Mouse (Mus musculus) megakaryocyte, adult 5-6 weeks (primary cell): ENCODE measurements around the gene Ggact. TPM values are rescaled to one million over a fixed set of nuclear protein-coding genes. Genes with fewer than 3 reads are reported as not detected.
A peak's percentile ranks its signal among the peaks of the same experiment; 100 is the strongest.

Experiments
- ATAC-seq: 2 replicates; pipeline ENCODE4 v1.8.0; 2016; ENCODE audit warnings: mild to moderate bottlenecking, inconsistent platforms; ENCODE audit not compliant: poor library complexity, severe bottlenecking
- total RNA-seq, 2 experiments: library from RNA; stranded (forward) in 1 of 2; stranded (reverse) in 1 of 2; fragments of 153-499, 151-499 nt in 1 of 2; fragments of 221-1000, 200-1000 nt in 1 of 2; gene quantifications; 2 replicates each; pipeline versions ENCODE4 v1.2.3 to v1.2.4; 2015 to 2017

The Ggact gene
- total RNA-seq, 2 experiments from 2014 or later, result 0.51 to 0.65 TPM

DNA sequence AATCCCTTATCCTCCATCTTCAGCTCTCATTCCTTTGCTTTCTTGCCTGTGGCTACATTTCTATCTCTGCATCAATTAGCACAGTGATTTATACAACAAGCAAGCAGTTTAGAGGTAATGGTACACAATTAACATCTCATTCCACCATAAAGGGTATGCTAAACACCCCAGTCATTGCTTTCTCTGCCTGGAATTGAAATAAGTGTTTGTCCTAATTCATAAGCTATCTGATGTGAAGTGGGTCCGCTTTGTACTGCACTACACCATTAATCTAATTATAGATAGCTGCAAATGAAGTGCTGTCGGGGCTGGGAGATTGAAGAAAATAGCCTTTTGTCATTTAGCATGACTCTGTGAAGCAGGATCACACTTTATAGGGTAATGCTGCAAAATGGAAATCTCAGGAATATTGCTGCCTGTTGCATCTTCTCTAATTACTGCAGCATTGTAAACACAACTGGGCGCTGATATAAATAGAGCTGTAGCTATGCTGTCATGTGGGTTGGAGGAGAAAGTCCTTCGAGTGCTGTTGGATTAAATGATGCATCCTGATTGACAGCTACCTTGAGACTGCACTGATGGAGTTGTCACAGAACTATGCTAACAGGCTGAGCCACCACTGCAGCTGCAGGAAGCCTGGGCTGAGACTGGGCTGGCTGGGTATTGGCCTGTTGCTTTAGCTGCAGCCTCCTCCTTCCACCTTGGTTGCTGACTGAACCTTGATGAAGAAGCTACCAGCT, 41.5 kb downstream of the Ggact start:
- ATAC-seq, result no peak

DNA sequence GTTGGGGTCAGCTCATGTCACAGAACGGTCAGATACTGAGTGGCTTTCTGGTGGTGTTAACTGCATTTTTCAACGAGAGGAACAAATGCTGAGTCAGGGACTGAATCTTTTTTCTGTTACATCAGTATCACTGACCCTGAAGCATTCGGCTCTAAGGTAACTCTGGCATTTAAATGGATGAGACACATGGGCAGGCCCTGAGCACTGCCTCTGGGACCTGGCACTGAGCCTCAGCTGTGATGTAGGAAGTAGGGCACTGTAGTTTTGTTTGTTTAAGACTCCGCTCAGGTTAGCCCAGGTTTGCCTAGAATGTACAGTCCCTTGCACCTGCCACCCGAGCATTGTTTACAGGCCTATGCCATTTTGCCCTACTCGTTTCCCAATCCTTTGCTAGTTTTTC, 43.7 kb downstream of the Ggact start:
- ATAC-seq, result no peak

DNA sequence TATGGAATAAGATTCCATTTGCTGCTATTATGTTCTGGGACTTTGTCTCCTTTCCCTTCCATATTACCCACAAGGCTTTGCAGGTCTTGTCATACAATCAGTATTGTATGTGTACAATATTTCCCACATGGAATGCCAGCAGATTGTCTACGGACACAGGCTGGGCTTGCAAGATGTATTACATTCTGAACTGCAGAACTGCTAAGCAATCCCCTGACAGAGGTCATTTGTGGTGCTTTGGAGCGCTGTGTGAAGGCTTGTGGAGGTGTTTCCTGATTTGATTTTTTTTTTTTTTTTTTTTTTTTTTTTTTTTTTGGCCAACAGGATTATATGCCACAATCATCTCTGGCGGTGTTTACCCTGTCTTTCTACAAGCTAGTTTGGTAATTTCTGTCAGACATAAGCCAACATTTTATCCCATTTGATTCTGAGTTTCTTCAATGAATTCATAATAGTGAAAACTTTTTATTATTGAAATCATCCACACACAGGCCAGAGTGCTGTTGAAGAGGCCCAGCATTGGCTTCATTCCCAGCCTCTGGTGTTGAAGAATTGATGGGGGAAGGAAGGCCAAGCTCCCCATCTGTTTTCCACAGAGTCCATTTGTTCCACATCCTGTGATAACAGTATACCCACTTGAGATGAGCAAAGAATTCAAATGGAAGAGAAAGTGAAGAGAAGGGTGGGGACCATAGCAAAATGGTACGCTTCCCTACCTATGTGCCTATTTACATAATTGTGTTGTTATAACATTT, 45.8 kb downstream of the Ggact start:
- ATAC-seq, result no peak

DNA sequence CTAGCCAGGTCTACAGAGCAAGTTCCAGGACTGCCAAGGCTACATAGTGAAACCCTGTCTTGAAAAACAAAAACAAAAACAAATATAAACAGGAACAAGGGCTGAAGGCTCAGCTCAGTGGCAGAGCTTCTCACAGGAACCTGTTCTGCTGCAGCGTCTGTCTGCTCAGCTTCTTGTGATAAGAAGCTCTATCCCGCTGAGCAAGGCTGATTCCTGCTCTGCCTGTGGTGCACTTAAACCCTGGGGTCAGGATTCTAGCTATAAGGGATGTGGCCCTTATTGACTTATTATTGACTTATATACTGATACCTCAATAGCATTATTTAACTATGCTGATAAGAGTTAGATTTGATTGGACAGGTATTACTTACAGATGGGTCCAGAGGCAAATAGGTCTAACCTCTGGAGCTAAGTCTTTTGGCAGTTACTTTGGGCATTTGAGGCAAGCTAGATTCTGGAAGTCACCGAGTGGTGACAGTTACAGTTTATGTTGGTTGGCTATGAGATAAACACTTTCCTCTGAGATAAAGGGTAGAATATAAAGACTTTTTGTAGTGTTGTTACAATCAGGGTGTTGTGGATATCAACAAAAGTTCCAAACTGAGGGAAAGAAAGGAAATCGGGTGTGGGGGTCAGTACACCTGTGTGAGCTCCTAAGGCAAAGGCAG, 48.0 kb downstream of the Ggact start:
- no peak for ATAC-seq

DNA sequence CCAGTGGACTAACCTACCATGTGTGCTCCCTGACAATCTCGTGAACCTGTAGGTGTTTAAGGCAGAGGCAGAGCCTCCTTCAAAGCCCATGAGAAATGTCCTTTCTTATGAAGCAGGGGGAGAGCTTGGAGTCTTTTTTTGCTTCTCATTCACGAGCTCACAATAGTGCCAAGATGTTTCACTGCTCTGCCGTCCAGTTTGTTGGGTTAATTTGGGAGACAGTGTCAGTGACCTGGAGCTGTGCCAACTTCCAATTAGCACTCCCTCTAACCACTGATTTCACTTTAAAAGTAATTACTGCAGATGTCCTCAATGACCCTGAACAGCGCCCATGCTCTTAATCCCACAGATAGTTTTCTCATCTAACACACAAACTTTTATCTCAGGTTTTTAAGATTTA, 50.9 kb downstream of the Ggact start:
- ATAC-seq, result no peak

DNA sequence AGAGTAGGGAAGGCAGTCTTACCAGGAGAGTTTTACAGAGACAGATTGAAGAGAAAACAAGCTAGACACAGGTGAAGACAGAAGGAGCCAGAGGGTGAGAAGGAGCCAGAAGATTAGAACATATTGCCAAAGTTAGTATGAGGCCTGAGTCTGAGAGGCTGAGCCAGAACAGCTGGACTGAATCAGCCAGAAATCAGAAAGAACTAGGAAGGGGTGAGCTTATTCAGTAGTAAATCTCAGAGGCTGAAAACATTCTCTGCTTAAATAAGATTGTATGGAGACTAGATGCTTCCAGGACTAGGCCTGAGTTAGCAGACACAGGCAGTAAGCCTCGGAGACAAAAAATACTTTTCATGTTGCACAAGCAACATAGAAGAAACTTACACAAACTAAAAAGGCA, 53.8 kb downstream of the Ggact start:
- no peak for ATAC-seq

DNA sequence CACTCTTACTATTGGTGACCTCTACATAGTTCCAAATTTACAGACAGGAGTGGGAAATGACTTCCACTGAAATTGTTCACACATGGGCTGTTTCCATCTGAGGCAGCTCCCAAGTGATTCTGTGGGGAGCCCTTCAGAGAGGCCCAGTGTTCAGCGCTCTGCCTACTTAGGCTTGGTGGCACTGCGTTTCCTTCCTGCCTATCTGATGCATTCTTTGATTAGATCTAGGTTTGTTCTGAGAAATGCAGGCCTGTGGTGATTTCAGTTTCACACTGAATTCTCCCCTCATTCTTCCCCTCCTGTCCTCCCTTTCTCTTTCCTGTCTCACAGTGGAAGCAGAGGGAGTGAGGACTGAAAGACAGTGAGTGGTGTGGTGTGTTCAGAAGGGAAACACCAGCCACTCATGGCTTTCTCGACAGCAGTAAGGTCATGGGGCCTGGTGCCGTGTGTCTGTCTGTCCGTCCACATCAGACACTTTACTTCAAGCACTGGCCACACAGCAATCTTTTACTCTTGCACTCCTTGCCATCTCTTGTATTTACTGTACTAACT, 61.0 kb downstream of the Ggact start:
- ATAC-seq, result peak; percentile 51

DNA sequence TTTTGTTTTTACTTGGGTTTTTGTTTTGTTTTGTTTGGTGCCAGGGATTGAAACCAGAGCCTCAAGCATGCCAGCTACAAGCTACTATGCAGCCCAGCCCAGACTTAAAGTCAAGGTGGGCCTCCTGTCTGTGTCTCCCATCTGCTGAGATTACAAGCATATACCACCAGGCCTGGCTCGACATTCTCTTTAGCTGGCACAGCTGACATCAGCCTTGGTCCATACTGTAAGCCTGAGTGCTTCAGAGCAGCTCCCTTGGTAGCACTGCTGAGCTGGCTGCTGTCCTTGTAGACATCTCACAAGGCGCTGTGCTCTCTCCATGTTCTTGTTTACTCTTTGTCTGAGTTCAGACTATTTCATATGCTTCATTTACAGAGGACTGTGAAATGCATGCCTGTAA, 76.5 kb downstream of the Ggact start:
- ATAC-seq, result no peak

DNA sequence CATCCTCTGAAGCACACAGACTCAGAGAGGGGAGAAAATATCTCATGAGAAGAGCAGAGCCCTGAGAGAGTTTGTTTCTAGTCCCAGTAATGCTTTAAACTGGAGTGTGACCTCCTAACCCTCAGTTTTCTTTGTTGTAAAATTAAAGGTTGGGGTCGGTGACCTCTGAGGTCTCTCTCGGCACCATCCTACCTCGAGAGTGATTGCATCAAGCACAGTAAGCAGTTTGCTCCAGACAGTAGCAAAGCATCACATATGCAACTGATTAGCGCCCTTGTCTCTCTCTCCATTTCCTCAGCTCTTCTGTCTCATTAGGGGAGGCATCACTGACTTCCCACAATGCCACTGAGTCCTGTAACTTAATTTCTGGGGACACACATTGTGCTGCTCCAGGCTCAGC, 77.3 kb downstream of the Ggact start:
- ATAC-seq, result no peak

DNA sequence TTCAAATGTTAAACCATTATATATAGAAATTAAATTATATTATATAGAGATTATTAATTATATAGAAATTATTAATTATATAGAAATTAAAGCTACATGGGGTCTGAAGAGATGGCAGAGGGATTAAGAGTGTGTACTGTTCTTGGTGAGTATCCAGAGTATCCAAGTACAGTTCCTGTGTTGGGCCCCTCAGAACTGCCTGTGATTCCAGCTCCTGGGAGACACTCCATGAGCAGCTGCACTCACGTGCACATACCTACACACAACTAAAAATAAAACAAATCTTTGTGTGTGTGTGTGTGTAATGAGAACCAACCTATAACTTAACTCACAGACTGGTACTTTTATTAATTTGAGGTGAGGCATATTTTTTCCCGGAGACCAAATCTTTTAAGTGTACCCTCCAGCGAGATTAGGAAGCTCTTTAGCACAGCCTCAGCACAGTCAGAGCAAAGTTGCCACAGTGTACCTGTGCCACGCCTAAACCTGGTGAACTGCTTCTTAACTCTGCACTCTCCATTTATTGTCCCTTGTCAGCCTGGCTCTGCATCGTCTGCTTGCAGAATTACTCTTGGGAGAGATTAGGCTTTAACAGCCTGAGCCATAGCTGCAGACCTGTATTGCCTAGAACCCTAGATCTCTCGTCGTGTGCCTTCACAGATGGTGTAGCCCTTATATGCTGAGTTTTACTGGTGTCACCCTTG, 77.9 kb downstream of the Ggact start:
- no peak for ATAC-seq

DNA sequence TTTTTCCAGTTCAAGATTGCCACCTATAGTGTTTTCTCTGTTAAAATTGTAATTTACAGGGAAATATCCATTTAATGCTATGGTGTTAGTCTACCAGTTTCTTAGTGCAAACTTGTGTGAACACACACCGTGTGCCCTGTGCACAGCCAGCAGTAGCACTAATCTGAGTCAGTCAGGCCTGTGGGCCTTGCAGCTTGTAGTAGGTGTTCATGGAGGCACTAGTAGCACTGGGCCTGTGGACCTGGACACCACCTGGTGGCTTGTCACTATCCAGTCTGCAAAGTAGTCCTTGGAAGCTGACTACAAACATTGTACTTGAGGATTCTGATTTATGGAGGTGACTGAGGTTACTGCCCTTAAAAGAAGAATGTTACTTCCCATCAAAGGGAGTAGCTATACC, 78.8 kb downstream of the Ggact start:
- no peak for ATAC-seq

DNA sequence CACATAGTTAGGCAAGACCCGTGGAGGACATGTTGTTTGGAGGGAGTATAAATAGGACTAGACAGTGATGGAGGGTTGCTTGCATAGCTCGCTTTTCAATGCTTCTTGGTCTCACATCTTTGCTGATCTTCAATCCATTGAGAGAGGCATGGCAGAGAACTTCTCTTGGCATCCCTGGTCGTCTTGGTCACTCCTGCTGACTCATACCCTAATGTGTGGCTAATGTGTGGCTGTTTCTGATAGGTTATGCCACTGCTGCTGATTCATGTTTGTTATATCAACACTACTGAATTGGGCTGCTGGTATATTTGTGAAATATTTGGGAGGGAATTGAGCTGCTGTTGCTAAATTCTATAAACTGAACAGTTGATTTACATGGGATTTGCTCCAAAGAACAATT, 79.9 kb downstream of the Ggact start:
- no peak for ATAC-seq

DNA sequence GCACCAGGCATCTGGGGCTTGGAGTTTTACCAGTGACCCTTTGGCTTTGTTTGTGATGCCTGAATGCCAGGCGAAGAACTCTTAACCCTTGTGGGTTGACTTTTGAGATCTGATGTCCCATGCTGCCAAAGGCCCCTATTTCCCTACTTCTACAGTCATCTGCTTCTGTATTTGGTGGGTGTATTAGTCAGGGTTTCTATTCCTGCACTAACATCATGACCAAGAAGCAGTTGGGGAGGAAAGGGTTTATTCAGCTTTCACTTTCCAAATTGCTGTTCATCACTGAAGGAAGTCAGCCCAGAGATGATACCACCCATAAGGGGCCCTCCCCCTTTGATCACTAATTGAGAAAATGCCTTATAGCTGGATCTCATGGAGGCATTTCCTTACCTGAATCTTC, 83.1 kb downstream of the Ggact start:
- no peak for ATAC-seq

DNA sequence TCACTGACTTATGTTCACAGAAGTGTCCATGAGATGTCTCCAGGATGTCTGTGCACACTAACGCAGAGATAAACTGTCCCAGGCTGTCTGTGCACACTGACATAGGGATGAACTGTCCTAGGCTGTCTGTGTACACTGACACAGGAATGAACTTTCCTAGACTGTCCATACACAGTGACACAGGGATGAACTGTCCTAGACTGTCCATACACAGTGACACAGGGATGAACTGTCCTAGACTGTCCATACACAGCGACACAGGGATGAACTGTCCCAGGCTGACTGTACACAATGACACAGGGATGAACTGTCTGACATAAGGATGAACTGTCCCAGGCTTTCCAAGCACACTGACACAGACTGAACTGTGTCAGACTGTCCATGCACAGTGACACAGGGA, 88.1 kb downstream of the Ggact start:
- ATAC-seq, result no peak

GRCm38 (mm10) chr14:122823791-122824190, 89.8 kb downstream of the Ggact start:
- ATAC-seq, result no peak

- ATAC-seq, result no peak
Measured at GRCm38 (mm10) chr14:122821002-122821401, 92.6 kb downstream of the Ggact start.

GRCm38 (mm10) chr14:122800296-122800695, 113.3 kb downstream of the Ggact start:
- ATAC-seq, result no peak

DNA sequence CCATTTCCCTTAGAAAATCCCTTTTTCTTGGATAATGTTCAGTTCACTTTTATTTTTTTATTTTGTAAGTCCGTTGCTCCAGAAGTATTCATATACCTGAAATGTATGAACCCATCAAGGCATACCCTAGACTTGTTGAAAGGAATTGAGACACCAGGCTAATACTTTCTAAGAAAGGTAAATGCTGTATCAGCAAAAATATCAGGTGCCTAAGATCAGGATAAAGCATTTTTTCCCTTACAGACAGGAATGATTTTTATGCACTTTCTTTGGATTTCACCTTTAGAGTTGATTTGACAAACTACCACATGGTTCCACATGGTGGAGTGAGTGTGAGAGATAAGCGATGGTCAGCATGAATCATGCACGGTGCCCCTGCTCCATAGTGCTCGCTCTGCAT, 120.2 kb downstream of the Ggact start:
- no peak for ATAC-seq

DNA sequence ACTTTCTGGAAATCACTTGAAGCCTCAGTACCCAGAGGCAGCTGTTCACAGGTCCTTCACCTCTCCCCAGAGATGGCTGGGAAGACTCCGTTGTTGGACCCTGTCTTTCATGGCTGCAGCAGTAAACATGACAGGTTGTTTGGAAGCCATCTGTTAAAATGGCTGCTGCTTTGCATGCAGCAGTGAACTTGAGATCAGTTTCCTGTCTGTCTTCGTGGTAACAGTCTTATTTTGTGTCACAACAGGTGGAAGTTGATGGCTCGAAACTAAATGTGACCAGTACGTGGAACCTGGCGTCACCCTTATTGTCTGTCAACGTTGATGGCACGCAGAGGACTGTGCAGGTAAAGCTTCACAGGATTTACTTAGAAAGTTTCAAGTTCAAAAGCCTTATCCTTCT, 123.4 kb downstream of the Ggact start:
- ATAC-seq, result no peak

DNA sequence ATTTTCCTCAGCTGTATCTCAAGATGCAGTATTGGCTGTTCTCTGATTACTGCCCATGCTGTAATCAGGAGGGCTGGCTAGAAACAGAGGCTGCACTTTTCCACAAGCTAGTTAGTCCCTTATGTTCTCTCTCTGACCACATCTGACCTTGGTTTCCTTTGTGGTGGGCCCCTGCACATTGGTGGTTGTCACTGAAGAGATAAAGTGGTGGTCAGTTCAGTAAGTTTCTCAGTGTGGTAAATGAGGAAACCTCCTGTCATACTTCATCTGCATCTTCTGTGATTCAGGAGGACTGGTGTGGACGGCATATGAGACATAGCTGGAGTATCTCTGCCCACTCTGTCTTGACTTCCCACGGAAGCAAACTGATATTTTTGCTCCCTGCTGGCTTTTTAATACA, 125.4 kb downstream of the Ggact start:
- ATAC-seq, result peak; percentile 51

DNA sequence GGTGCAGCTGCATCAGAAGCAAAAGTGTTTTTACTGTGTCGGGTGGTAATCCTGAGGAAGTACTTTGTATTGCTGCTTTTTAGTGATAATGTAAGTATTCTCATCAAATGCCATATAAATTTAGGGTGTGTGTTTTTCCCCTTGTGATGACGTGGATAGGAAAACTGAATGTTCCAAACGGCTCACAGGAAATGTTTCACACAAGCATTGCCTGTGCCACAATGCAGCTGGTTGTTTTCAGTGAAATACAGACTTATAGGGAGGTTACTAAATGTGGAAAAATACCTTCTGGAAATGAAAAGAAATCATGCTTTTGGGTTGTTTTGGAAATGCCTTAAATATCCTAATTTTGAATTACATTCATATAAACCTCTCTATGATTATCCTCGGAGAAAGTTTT, 128.9 kb downstream of the Ggact start:
- ATAC-seq, result no peak
